Mouse (Mus musculus): ENCODE results near the gene Zfp319.
"Not testable (repeated sequence)": the region's sequence is repeated elsewhere in the genome, so short reads cannot be mapped to it uniquely, and the experiment has no call there.

Gene Zfp319

GRCm38 (mm10) chr8:95331720-95332436 lies at the start of gene Zfp319, which contains the start of gene Usb1:
Gene Zfp319 (minus strand): TSS chr8:95331950.
Gene Usb1 (plus strand): TSS chr8:95332284.
- DNase-seq (ENCODE audit: low spot score): peak; percentile 95

DNA sequence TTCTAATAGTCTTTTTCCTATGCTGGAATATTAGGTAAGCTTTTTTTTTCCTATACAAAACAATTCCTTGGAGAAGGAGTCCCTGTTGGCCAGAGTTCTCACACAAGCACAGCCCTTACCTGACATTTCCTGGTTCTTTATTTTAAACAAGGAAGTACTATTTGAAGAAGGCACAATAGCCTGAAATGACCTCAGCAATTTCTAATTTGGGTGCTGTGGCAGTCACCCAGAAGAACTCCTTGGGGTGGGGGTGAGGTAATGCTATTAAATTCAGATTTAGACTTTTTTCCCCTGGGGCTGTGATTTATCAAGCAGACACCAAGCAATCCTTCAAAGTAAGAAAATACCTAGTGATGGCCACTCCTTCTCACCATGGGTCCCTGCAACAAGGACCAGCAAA lies 49.2 kb upstream of the Zfp319 start:
- no peak for DNase-seq (ENCODE audit: low spot score)

- DNase-seq (ENCODE audit: low spot score): not testable (repeated sequence)
These were observed 47.2 kb upstream of the Zfp319 start for GRCm38 (mm10) chr8:95378928-95379327.

DNA sequence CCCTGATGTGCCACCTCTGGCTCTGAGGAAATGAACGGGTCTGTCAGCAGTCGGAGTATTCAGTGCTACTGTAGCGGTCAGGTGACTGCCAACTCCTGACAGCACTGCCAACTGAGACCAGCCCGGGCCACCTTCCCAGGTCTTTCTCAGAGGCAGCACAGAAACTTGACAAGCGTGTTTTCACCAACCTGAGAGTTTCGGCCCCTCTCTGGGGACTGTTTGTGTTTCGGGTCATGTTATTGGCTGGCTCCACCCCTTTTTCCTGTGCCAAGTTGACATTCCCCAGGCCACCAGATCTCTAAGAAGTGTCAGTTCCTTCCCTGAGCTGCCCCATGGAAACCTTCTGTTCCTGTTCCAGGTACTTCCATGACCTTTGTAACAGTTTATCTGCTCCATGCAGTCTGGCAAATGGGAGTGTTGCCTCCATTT lies 46.1 kb upstream of the Zfp319 start:
- no peak for DNase-seq (ENCODE audit: low spot score)

DNA sequence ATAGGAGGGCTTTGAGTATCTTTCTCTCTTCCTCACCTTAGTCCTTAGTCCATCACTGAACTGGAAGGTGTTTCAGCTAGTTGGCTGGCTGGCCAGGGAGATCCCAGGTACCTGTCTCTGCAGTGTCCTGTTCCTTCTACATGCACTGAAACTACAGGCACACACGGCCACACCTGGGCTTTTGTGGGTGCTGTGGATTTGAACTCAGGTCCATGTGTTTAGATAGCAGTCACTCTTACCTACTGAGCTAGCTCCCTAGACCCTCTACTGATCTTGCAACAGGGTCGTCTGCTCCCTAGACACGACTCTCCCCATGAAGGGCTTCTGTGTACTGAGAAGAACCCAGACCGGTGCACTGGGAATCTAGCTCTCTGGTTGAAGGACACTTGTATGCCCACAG lies 45.4 kb upstream of the Zfp319 start:
- DNase-seq (ENCODE audit: low spot score): no peak

DNA sequence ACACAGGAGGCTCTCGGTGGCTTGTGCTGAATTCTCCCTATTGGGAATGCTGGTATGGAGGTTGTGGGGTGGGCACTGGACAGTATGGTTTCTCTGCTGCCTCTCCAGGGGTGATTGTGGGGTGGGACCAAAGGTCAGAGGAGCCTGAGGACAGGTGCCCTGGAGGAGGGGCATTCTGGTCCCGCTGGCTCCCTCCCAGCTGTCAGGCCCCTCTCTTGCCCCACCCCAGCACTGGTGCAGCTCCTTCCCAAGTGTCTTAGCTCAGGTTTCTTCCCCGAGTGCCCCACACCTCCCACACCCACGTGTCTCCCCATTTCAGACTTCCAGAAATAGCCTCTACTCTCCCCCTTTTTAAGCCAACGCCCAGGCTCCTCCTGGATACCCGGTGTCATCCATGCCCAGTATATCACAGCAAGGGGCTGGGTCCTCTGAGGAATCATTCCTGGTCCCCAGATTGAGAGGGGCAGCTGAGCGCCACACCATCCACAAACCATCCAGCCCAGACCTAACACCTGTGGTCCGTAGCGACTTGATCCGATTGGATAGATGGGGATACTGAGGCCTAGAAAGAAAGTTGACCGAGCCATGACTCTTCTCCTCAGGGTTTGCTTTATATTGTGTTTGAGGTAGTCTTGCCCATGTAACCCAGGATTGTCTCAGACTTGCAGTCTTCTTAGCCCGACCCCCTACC lies 44.7 kb upstream of the Zfp319 start:
- DNase-seq (ENCODE audit: low spot score): no peak

DNA sequence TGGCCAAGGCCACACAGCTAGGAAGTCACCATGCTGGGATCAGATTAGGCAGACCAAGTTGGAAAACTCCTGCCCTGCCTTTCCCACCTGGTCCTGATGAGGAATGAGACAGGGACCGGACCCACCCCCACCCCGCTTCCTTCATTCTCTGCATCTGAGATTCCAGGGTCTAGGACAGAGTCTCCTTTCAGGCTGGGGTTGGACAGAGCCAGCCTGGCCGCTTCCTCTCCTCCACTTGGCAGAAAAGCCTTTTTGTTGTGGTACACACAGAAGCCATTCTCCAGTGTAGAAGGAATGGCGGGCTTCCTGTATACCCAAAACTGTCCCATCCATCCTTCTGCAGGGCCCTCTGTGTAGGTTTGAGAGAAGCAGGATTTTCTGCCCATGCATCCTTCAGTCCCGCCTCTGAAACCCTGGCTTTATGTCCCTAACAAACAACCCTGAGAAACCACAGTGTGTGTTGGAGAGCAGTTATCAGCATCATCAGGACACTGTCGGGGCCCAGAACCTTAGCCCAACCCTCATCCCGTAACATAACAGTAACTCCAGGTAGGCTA lies 43.7 kb upstream of the Zfp319 start:
- no peak for DNase-seq (ENCODE audit: low spot score)

DNA sequence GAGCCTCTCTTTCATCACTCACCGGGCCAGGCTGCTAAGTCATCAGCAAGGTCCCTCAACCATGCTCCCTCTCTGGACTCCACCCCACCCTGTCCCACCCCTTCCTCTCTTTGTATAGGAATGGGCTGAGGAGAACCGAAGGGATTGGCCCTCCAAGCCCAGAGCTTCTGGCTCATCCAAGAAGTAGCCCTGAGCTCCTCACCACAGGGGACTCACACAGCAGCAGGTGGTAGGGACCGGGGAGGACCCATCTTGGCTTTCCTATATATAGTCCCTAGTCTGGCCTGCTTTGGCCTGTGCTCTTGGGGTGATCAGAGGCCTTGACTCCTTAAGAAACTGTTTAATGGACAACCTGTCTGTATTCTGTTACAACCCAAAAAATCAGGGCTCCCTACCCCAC lies 42.7 kb upstream of the Zfp319 start:
- no peak for DNase-seq (ENCODE audit: low spot score)

- no peak for DNase-seq (ENCODE audit: low spot score)
These were observed 41.7 kb upstream of the Zfp319 start for GRCm38 (mm10) chr8:95373389-95374002.

- no peak for DNase-seq (ENCODE audit: low spot score)
These were observed 38.0 kb upstream of the Zfp319 start for GRCm38 (mm10) chr8:95369581-95370326.

DNA sequence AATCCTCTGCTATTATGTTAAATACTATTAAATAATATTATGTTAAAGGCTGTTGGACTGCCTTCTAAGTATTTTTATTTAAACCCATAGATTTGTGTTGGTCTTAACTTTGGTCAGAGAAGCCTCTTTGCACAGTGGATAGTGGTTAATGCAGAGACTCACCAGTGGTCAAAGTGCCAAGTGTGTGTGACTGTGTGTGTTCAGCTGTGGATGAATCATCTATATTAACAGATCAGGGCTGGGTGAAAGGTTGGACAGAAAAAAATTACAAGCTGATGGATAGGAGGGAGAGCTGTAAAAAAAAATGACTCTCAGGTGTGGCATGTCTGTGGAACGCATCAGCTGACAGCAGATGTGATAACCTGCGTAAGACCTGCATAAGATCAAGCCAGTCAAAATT lies 32.1 kb upstream of the Zfp319 start:
- no peak for DNase-seq (ENCODE audit: low spot score)

DNA sequence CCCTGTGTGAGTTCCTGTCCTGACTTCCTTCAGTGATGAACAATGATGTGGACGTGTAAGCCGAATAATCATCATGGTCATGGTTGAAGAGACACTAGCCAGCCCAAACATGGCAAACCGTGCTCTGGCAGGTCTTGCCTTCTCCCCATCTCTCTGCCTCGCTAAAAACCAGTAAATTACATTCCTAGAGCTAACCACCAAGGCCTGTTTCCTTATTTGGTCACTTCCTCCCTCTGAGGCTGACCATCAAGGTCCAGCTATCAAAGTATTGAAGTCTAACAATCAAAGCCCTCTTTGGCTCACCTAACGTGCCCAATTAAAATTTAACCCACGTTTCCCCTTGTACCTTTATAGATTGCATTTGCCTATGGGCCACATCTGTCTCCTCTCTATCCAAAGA lies 30.5 kb upstream of the Zfp319 start:
- DNase-seq (ENCODE audit: low spot score): no peak

GRCm38 (mm10) chr8:95361016-95361341 lies 29.2 kb upstream of the Zfp319 start:
- no peak for DNase-seq (ENCODE audit: low spot score)

DNA sequence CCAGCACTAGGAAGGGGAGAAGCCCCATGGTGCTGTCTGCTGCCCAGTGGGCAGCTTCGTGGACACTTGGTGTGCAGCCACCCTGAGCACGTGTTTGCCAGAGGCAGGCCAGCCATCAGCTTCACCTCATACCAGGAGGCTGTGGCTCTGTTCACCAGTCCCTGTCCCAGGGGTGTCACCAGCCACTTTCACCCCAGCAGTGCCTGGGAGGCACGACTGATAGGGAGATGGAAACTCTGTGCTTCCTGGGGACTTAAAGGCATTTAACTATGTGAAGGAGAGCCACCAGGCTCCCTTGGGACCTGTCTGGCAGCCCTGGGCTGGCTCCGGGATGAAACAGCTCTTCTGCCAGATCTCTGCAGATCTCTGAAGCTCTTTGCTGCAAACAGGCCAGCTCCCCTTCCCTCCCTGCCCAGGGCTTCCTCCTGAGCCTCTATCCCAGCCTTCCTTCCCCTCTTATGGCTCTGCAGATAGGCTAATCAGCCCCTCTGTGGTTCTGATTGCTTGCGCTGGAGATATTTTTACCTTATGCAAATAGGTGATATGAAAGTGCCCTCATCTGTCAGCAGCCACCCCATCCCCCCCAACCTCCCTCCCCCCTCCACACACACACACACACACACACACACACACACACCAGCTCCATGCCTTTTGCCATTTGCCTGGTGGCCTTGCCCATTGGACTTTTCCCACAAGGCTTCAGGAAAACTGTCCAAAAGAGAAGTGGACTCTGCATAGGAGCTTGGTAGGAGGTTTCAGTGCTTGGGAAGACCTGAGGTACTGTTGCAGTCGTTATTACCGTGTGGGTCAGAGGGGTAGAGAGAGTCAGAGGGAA lies 28.6 kb upstream of the Zfp319 start:
- DNase-seq (ENCODE audit: low spot score): no peak

- DNase-seq (ENCODE audit: low spot score): no peak
These were observed 27.0 kb upstream of the Zfp319 start for GRCm38 (mm10) chr8:95358550-95359411.

GRCm38 (mm10) chr8:95354606-95355005 lies 22.9 kb upstream of the Zfp319 start:
- no peak for DNase-seq (ENCODE audit: low spot score)

DNA sequence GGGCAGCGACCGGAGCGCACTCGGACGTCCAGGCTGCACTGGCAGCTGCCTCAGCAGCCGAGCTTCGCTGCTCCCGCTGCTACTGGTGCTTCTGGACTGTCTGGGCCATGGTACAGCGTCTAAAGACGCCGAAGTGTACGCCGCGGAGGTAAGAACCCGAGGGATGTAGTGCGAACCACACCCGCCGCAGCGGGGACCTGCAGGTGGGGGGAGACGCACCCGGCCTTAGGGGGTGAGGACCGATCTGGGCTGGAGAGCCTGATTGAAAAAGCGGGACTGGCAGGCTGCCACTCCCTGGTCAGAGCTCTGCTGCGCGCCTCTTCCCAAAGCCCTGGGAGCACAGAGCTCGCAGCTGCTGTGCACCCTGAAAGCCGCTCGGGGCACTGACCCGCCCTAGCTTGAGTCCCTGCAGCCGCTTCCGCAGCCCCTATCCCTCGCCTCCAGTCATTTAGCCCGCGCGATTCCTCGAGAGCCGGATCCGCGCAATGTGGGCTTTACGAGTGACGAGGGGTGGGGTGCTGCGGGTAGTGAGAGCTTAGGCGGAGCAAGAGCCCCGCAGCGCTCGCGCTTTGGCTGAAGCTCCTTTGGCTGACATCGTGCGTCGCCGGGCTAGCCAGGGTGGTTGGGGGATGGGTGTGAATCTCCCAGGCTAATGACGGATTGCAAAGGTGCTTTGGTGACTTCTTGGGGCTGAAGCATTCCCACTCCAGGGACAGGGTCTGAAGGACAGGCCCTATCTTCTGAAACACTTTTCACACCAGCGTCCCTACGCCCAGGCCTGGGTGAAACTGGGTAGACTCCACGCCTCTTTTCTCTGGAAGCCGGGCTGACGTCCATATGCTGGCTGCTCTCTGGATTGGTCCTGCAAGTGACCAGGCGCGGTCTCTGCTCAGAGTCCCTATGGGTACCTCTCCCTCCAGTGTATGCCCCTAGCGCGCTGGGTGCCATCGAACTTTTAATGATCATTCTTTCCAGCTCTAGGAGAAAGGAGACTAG lies 21.4 kb upstream of the Zfp319 start:
- DNase-seq (ENCODE audit: low spot score): no peak

GRCm38 (mm10) chr8:95352151-95352870 lies 20.6 kb upstream of the Zfp319 start, which contains the start of gene Mmp15:
Gene Mmp15 (plus strand): TSS chr8:95352268.
- no peak for DNase-seq (ENCODE audit: low spot score)
